Mouse (Mus musculus) brain, adult 10 weeks (tissue): ENCODE data around the gene Ubl4b. TPM values are rescaled to one million over a fixed set of nuclear protein-coding genes. Genes with fewer than 3 reads are reported as not detected.

Experiments
- polyA plus RNA-seq: library from polyadenylated mRNA; stranded (reverse); fragments of 350-450 nt; fragmentation: Illumina TruSeq; extraction: RNeasy Lipid Tissue Mini Kit (QIAGEN cat#74804); gene quantifications from one replicate; pipeline ENCODE4 v1.2.3, GENCODE M21; 2015; ENCODE audit warnings: low read depth, low replicate concordance

Ubl4b gene
- not detected for polyA plus RNA-seq

GRCm38 (mm10) chr3:107554842-107555241, at the start of gene Ubl4b:
Gene Ubl4b (minus strand): TSS chr3:107555073.

GRCm38 (mm10) chr3:107594662-107595263, 39.9 kb upstream of the Ubl4b start, which contains the start of gene Alx3:
Gene Alx3 (plus strand): TSS chr3:107595031.

GRCm38 (mm10) chr3:107517631-107518108, 37.2 kb downstream of the Ubl4b start, which contains the start of gene Slc6a17:
Gene Slc6a17 (minus strand): TSS chr3:107518018.

Other genes starting within 250 kb of the Ubl4b start
- gene Rbm15, start 221.4 kb downstream of the Ubl4b start, polyA plus RNA-seq: 5.5 TPM
- 41.0 TPM for gene Kcnc4, start 95.5 kb downstream of the Ubl4b start, polyA plus RNA-seq
- gene Slc6a17, start 37.1 kb downstream of the Ubl4b start, polyA plus RNA-seq: 223 TPM
- gene Alx3, start 40.0 kb upstream of the Ubl4b start, polyA plus RNA-seq: 0.68 TPM
- gene Gm10961, start 76.2 kb upstream of the Ubl4b start, polyA plus RNA-seq: not detected
- 61.0 TPM for gene Strip1, start 76.6 kb upstream of the Ubl4b start, polyA plus RNA-seq
- 308 TPM for gene Ahcyl1, start 141.5 kb upstream of the Ubl4b start, polyA plus RNA-seq
- gene Csf1, start 205.4 kb upstream of the Ubl4b start, polyA plus RNA-seq: 12.9 TPM